Mouse (Mus musculus) testis, adult 2 months (tissue): Measurements from ENCODE around the gene Irf1. TPM values are rescaled to one million over a fixed set of nuclear protein-coding genes. Genes with fewer than 3 reads are reported as not detected.

Experiments
- H3K27ac ChIP-seq: fragments of 200-500 bp; 2 replicates; pipeline ENCODE4 v1.5.1; 2012; ENCODE audit warnings: low read depth, low read length; ENCODE audit not compliant: control insufficient read depth, insufficient read depth
- H3K27me3 ChIP-seq: fragments of 200-500 bp; 2 replicates; pipeline ENCODE4 v1.6.1; 2012; ENCODE audit warnings: mild to moderate bottlenecking, low read length, moderate library complexity; ENCODE audit not compliant: control insufficient read depth, insufficient read depth
- H3K36me3 ChIP-seq: fragments of 200-500 bp; 2 replicates; pipeline ENCODE4 v1.6.1; 2012; ENCODE audit warnings: mild to moderate bottlenecking, low read length; ENCODE audit not compliant: control insufficient read depth, insufficient read depth
- H3K4me1 ChIP-seq: fragments of 200-500 bp; 2 replicates; pipeline ENCODE4 v1.6.1; 2012; ENCODE audit warnings: low read length; ENCODE audit not compliant: control insufficient read depth, insufficient read depth
- H3K4me3 ChIP-seq: fragments of 200-500 bp; 2 replicates; pipeline ENCODE4 v1.5.1; 2012; ENCODE audit warnings: low read depth, mild to moderate bottlenecking, low read length, moderate library complexity, mixed read lengths; ENCODE audit not compliant: control insufficient read depth
- CTCF ChIP-seq: fragments of 200-500 bp; IDR thresholded peaks from 2 replicates; pipeline ENCODE4 v1.5.1; 2012; ENCODE audit warnings: low read depth, mild to moderate bottlenecking, inconsistent platforms, low read length, moderate library complexity; ENCODE audit not compliant: control insufficient read depth, insufficient read depth, insufficient replicate concordance
- POLR2A ChIP-seq: fragments of 200-500 bp; IDR thresholded peaks from 2 replicates; pipeline ENCODE4 v1.6.1; 2012; ENCODE audit warnings: low read depth, mild to moderate bottlenecking, inconsistent platforms, low read length, moderate library complexity; ENCODE audit not compliant: control insufficient read depth
- polyA plus RNA-seq: library from polyadenylated mRNA; depleted of rRNA; stranded (reverse); fragments of >200 nt; gene quantifications from 2 replicates; pipeline ENCODE4 v1.2.3, GENCODE M21; 2012

Gene Irf1
- polyA plus RNA-seq, 1 experiment = 3.4 TPM

DNA sequence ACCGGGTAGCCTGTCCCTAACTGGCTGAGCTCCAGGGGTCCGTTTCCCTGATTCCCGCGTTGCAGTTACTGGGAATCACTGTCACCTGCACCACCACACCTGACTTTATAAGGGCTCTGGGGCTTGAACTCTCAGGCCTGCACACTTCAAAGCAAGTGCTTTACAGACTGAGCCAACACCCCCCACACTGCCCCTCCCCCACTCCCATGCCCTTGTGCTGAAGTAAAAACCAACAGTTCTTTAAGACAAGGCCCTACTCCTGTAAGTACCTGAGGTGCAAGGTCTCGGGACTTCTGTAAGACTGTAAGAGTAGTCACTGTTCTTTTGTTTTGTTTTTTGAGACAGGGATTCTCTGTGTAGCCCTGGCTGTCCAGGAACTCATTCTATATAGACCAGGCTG is 8.6 kb downstream of the Irf1 start:
- TF ChIP-seq CTCF (no peak), POLR2A (no peak)

DNA sequence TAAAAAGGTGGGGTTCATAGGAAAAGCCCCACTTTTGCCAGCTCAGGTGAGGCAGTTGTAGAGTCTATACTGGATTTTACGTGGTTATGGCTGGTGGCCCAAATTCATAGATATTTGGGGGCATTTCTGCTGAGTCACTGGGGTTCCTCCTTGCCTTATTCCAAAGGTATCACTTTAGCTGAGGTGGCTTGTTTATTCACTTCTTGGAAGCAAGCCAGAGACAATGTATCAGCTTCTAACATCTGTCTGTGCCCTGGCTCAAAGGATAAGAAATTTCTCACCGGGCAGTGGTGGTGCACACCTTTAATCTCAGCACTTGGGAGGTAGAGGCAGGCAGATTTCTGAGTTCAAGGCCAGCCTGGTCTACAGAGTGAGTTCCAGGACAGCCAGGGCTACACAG is 10.0 kb downstream of the Irf1 start:
- Histone ChIP-seq H3K4me3 (no peak overlapping the region), H3K36me3 (no peaks in the 10 kb centered on the region), H3K27ac (no peak overlapping the region), H3K4me1 (no peaks in the 10 kb centered on the region), H3K27me3 (no peaks in the 10 kb centered on the region)
- TF ChIP-seq CTCF (no peak), POLR2A (no peak)

More for the DNA sequence above, 8.6 kb downstream of the Irf1 start:
- Histone ChIP-seq H3K36me3 (no peaks in the 10 kb centered on the region), H3K27me3 (no peaks in the 10 kb centered on the region), H3K4me3 (no peak overlapping the region), H3K4me1 (no peaks in the 10 kb centered on the region), H3K27ac (no peak overlapping the region)

DNA sequence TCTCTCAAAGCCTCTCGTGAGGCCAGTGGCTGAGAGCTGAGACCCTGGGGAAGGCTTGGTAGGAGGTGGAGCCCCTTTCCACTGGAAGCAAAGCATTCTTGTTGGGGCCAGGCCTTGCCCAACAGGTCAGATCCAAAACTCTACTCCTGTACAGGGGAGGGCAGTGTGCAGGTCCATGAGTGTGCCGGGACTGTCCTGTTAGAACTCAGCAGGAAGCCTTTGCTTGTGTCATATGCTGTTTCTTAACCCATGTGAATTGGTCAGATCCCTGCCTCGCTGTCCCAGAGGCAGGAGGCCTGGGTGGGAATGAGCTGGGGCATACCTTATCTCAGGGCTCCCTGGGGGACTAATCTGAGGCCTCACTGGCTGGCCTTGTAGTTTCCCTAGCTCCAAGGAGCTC is 10.4 kb downstream of the Irf1 start:
- H3K4me1 ChIP-seq = no peaks in the 10 kb centered on the region
- no peak overlapping the region for H3K4me3 ChIP-seq
- no peak for TF ChIP-seq CTCF
- TF ChIP-seq POLR2A = no peak
- H3K27ac ChIP-seq = no peak overlapping the region
- no peaks in the 10 kb centered on the region for H3K27me3 ChIP-seq
- H3K36me3 ChIP-seq = no peaks in the 10 kb centered on the region

DNA sequence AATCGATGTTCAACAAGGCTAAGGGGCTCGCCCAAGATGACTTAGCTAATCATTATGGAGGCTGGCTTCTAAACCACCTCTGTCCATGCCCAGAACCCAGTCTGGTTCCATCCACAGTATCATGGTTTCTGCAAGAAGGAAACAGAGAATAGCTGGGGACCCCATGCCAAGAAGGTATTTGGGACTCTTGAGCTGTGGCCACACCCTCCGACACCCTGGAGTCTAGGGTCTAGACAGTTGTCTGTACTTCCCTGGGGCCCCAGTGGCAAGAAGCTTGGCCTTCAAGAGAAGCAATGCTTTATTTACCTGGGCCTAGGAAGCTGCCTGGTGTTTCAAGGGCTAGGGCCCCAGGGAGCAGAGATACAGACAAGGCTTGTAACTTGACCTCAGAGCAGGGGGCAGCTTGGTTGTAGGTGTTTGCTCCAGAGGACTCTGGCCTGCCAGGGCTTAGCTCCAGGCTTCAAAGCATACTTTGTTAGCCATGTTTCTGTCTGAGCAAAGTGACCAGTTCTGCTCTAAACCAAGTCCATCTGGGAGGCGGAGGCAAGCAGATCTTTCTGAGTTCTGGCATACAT is 11.5 kb downstream of the Irf1 start:
- Histone ChIP-seq H3K4me3 (no peak overlapping the region), H3K36me3 (no peaks in the 10 kb centered on the region), H3K27ac (no peak overlapping the region), H3K27me3 (no peaks in the 10 kb centered on the region), H3K4me1 (no peaks in the 10 kb centered on the region)
- TF ChIP-seq CTCF (no peak), POLR2A (no peak)

DNA sequence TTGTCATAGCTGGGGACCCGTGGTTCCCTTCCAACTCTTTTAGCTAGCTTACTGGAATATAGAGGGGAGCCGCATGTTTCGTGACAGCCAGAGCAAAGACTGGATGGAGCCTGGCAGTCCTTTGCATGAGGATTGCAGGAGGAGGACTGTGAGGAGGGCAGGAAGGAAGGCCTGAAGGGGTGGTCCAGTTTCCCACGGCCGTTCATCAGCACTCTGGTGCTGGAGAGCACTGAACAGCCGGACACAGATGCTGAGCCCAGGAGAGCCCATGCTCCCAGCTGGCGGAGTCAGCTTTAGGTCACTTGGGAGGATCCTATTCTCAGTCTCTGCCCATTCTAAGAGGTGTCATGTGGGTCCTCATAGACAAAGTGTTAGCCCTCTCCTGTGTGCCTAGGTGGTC is 12.2 kb downstream of the Irf1 start:
- Histone ChIP-seq H3K27ac (no peak overlapping the region), H3K4me1 (no peaks in the 10 kb centered on the region), H3K36me3 (no peaks in the 10 kb centered on the region), H3K4me3 (no peak overlapping the region), H3K27me3 (no peaks in the 10 kb centered on the region)
- no peak for TF ChIP-seq POLR2A

DNA sequence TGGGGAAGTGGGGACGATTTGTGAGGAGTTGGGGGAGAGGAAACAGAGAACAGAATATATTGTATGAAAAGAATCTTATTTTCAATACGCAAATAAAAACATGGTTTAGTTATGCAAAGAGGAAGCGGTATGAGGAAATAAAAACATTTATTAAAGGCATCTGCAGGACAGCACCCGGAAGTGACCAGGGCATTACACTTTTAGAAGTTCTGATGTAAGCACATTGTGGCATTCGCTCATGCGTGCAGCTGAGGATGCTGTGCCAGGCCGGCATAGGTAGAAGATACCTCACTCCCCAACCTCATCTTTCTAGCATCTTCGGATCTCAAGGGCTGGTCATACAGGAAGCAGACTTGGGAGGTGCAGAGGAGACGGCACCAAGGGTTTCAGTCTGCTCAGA is 13.5 kb downstream of the Irf1 start:
- H3K27ac ChIP-seq = no peak overlapping the region

DNA sequence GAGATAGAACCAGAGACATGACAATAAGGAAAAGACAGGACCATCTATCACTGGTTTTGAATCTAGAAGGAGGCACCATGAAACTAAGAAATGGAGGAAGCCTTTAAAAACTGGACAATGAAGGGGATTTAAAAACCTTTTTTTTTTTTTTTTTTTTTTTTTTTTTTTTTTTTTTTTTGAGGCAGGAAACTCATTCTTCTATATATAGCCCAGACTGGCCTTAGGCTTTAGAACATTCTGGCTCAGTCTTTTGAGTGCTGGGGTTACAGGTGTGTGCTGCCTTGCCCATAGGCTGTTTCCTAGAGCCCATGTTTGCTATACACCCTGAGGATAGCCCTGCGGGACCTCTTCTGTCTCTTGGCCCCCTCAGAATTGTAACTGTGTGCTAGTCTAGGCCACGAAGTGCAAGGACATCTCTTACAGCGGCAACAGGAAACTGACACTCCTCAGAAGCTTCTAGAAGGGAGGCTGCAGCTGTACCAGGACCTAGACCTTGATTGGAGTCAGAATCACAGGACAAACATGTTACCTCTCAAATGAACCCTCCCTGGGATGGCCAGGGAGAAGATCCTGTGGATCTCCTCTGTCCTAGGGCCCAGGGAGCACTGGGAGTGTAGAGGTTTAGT is 15.6 kb downstream of the Irf1 start:
- no peaks in the 10 kb centered on the region for H3K27me3 ChIP-seq
- H3K36me3 ChIP-seq = no peaks in the 10 kb centered on the region
- H3K4me1 ChIP-seq = no peaks in the 10 kb centered on the region
- H3K4me3 ChIP-seq = no peak overlapping the region
- H3K27ac ChIP-seq = no peak overlapping the region
- no peak for TF ChIP-seq CTCF
- no peak for TF ChIP-seq POLR2A

More for the DNA sequence above, 13.5 kb downstream of the Irf1 start:
- TF ChIP-seq POLR2A (no peak), CTCF (no peak)
- H3K36me3 ChIP-seq = no peaks in the 10 kb centered on the region
- no peaks in the 10 kb centered on the region for H3K27me3 ChIP-seq
- H3K4me1 ChIP-seq = no peaks in the 10 kb centered on the region
- H3K4me3 ChIP-seq = no peak overlapping the region
